Mouse (Mus musculus) embryonic facial prominence, embryonic 14.5 days (tissue): Measurements from ENCODE around the gene Hist1h2bg. TPM values are rescaled to one million over a fixed set of nuclear protein-coding genes. Genes with fewer than 3 reads are reported as not detected.
"Not testable (repeated sequence)": the region's sequence is repeated elsewhere in the genome, so short reads cannot be mapped to it uniquely, and the experiment has no call there.

Experiments
- ATAC-seq: fragments of 200-750 bp; cut with Nextera tagmentation; 2 replicates; pipeline ENCODE4 v1.8.0; 2017; ENCODE audit warnings: low read depth, moderate number of reproducible peaks, moderate TSS enrichment
- DNase-seq: peaks from one replicate; pipeline ENCODE4 v3.0.0-alpha.2; 2015; ENCODE audit warnings: low spot score
- H3K27ac ChIP-seq: fragments of 300-500 bp; sonication (generic); replicated peaks from 2 replicates; pipeline ENCODE4 v1.5.1; 2014; ENCODE audit warnings: low read depth, mild to moderate bottlenecking, low read length, moderate library complexity
- H3K27me3 ChIP-seq: fragments of 300-500 bp; sonication (generic); replicated peaks from 2 replicates; pipeline ENCODE4 v1.6.1; 2014; ENCODE audit warnings: low read length; ENCODE audit not compliant: control insufficient read depth, insufficient read depth
- H3K36me3 ChIP-seq: fragments of 300-500 bp; sonication (generic); 2 replicates; pipeline ENCODE4 v1.6.1; 2014; ENCODE audit warnings: low read length, mixed read lengths; ENCODE audit not compliant: control insufficient read depth, insufficient read depth
- H3K4me1 ChIP-seq: fragments of 300-500 bp; sonication (generic); 2 replicates; pipeline ENCODE4 v1.6.1; 2014; ENCODE audit warnings: antibody characterized with exemption, low read length; ENCODE audit not compliant: control insufficient read depth, insufficient read depth
- H3K4me2 ChIP-seq: fragments of 300-500 bp; sonication (generic); 2 replicates; pipeline ENCODE4 v1.6.1; 2014; ENCODE audit warnings: low read depth, mild to moderate bottlenecking, low read length, moderate library complexity, mixed read lengths
- H3K4me3 ChIP-seq: fragments of 300-500 bp; sonication (generic); 2 replicates; pipeline ENCODE4 v1.5.1; 2014; ENCODE audit warnings: low read depth, mild to moderate bottlenecking, low read length
- H3K9ac ChIP-seq: fragments of 300-500 bp; sonication (generic); 2 replicates; pipeline ENCODE4 v1.6.1; 2014; ENCODE audit warnings: low read depth, mild to moderate bottlenecking, low read length, moderate library complexity, mixed read lengths
- H3K9me3 ChIP-seq: fragments of 300-500 bp; sonication (generic); 2 replicates; pipeline ENCODE4 v1.6.1; 2016; ENCODE audit warnings: low read length; ENCODE audit not compliant: control insufficient read depth
- WGBS: fragments of 180-500 bp; shearing (Covaris S2); extraction: QIAGEN DNeasy Blood & Tissue Kit; methylation state at CpG from one replicate; pipeline ENCODE4 v1.1.7; 2014; 5-methylcytosine and 5-hydroxymethylcytosine counted together
- polyA plus RNA-seq: library from polyadenylated mRNA; unstranded; fragments of >200 nt; fragmentation: Nextera tagmentation; extraction: Ambion mirVana; gene quantifications from 2 replicates; pipeline ENCODE4 v1.2.1, GENCODE M21; 2014

The Hist1h2bg gene
- polyA plus RNA-seq, 1 experiment from 2014 or later, result 5.1 TPM

DNA sequence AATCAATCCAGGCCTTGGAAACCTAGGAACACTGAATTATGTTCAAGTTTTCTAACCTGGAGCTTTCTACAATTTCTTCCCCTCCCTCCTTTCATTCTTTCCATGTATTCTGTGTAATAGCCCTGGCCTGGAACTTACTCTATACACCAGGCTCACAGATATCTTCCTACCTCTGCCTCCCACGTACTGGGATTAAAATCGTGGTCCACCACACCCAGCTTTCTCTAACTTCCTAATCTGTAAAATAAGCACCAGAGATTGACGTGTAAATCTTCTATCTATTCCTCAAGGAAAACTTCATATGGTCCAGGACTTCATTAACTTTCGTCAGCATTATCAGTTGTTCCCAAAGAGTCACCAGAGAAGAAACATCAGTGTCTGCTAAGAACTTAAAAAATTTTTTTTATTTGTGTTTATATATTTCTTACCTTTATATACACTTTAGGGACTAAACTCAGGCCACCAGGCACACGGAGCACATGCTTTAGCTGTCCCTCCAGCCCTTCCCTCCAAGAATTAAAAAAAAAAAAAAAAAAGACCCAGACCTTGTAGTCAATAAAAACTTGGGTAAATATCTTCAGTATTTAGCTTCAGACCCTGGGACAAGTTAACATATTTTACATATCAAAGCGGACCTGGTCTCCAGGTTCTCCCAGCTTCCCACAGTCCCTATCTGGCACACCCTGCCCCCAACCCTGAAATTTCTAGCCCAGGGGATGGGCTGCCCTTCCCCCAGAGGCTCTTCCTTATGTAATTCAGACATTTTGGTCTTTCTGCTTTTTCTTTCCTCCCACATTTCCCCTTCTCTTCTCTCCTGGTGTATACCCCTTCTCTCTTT lies 11.2 kb downstream of the Hist1h2bg start:
- Histone ChIP-seq H3K9me3 (no peaks in the 10 kb centered on the region), H3K4me2 (peak overlapping the region; percentile 83), H3K36me3 (no peaks in the 10 kb centered on the region), H3K27ac (peak overlapping the region; percentile 96), H3K4me1 (peaks cover 27% of the 10 kb centered on the region; the same call in 1 of the 2 replicates), H3K9ac (peak overlapping the region; percentile 76), H3K4me3 (peak overlapping the region; percentile 45), H3K27me3 (no peaks in the 10 kb centered on the region)
- whole genome bisulfite sequencing, result 4% methylated on average over 6 of the region's 6 CpGs
- no peak for DNase-seq
- ATAC-seq, result no peak

GRCm38 (mm10) chr13:23583387-23584068 lies 12.3 kb downstream of the Hist1h2bg start:
- ATAC-seq, result no peak

DNA sequence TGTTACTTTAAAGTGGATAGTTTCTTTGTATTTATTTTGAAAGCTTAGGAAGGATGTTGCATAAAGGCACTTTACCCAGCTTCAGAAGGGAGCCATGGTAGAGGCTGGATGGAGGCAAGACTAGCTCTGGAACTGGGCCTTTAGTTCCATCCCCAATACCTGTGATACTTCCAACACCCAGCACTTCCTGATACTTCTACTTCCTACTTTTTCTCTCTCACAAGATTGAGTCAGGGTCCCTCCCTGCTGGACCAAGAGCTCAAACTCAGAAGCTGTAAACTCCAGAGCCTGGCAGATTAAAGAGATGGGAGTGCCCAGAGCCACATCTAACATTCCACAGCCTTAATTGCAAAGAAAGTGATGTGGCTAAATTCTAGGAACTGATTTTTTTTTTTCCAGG lies 13.1 kb downstream of the Hist1h2bg start:
- Histone ChIP-seq H3K9me3 (no peaks in the 10 kb centered on the region), H3K36me3 (no peaks in the 10 kb centered on the region), H3K27ac (peak overlapping the region; percentile 96), H3K4me3 (peak overlapping the region; percentile 45), H3K4me1 (peaks cover 27% of the 10 kb centered on the region; the same call in 1 of the 2 replicates), H3K9ac (peak overlapping the region; percentile 77), H3K27me3 (no peaks in the 10 kb centered on the region), H3K4me2 (peak overlapping the region; percentile 65)
- DNase-seq (peak; percentile 34), ATAC-seq (no peak)

More at GRCm38 (mm10) chr13:23583387-23584068, 12.3 kb downstream of the Hist1h2bg start:
- DNase-seq, result no peak
- Histone ChIP-seq H3K9ac (peak overlapping the region; percentile 8; the same call in 1 of the 2 replicates), H3K4me3 (no peak overlapping the region), H3K36me3 (no peaks in the 10 kb centered on the region), H3K9me3 (no peaks in the 10 kb centered on the region), H3K27me3 (no peaks in the 10 kb centered on the region), H3K4me1 (peaks cover 27% of the 10 kb centered on the region; the same call in 1 of the 2 replicates), H3K4me2 (peak overlapping the region; percentile 83; the same call in 1 of the 2 replicates), H3K27ac (peak overlapping the region; percentile 96)

- no peak for ATAC-seq
- Histone ChIP-seq H3K4me2 (peak overlapping the region; percentile 65), H3K36me3 (no peaks in the 10 kb centered on the region), H3K27ac (peak overlapping the region; percentile 96), H3K4me3 (peak overlapping the region; percentile 45), H3K9ac (peak overlapping the region; percentile 77), H3K27me3 (no peaks in the 10 kb centered on the region), H3K9me3 (no peaks in the 10 kb centered on the region), H3K4me1 (peaks cover 27% of the 10 kb centered on the region; the same call in 1 of the 2 replicates)
- under 1% methylated on average over 21 of the region's 21 CpGs for WGBS
- peak; percentile 86 for DNase-seq
Observed at GRCm38 (mm10) chr13:23585029-23585441, 13.8 kb downstream of the Hist1h2bg start.

GRCm38 (mm10) chr13:23585442-23586098 lies 14.4 kb downstream of the Hist1h2bg start:
- Histone ChIP-seq H3K27ac (peak overlapping the region; percentile 96), H3K9ac (peak overlapping the region; percentile 77), H3K4me1 (peaks cover 27% of the 10 kb centered on the region; the same call in 1 of the 2 replicates), H3K4me2 (peak overlapping the region; percentile 65), H3K4me3 (peak overlapping the region; percentile 45)
- DNase-seq, result peak; percentile 97
- under 1% methylated on average over 10 of the region's 36 CpGs for WGBS
- H3K36me3 ChIP-seq, H3K27me3 ChIP-seq, H3K9me3 ChIP-seq: not testable (repeated sequence)
- peak; percentile 89 for ATAC-seq

GRCm38 (mm10) chr13:23586099-23586939 lies 15.1 kb downstream of the Hist1h2bg start:
- no peak for ATAC-seq
- no peaks in the 10 kb centered on the region for H3K27me3 ChIP-seq
- peak overlapping the region; percentile 45 for H3K4me3 ChIP-seq
- 2% methylated on average over 21 of the region's 22 CpGs for WGBS
- H3K4me2 ChIP-seq, result peak overlapping the region; percentile 65
- H3K9ac ChIP-seq, result peak overlapping the region; percentile 66
- H3K36me3 ChIP-seq, result no peaks in the 10 kb centered on the region
- no peaks in the 10 kb centered on the region for H3K9me3 ChIP-seq
- peaks cover 23% of the 10 kb centered on the region; the same call in 1 of the 2 replicates for H3K4me1 ChIP-seq
- peak; percentile 24 for DNase-seq
- peak overlapping the region; percentile 93 for H3K27ac ChIP-seq

DNA sequence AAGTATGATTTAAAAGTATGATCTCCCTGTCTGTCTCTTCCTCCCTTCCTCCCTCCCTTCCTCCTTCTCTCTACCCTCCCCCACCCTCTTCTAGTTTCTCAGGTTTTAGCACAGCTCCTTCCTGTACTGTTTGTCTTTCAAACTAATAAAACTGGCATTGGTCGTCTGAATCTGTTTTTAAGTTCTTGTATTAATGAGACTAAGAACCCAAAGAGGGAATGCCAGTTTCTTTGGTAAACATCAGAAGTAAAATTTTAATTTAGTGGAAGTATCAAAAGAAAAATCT lies 15.7 kb downstream of the Hist1h2bg start:
- peak overlapping the region; percentile 66 for H3K9ac ChIP-seq
- DNase-seq, result no peak
- H3K9me3 ChIP-seq, result no peaks in the 10 kb centered on the region
- H3K4me1 ChIP-seq, result peaks cover 23% of the 10 kb centered on the region; the same call in 1 of the 2 replicates
- no peaks in the 10 kb centered on the region for H3K27me3 ChIP-seq
- H3K36me3 ChIP-seq, result no peaks in the 10 kb centered on the region
- peak overlapping the region; percentile 65 for H3K4me2 ChIP-seq
- peak overlapping the region; percentile 45 for H3K4me3 ChIP-seq
- H3K27ac ChIP-seq, result peak overlapping the region; percentile 93
- WGBS, result 6% methylated on average over 1 of the region's 1 CpGs
- no peak for ATAC-seq

GRCm38 (mm10) chr13:23591206-23591605 lies 20.0 kb downstream of the Hist1h2bg start:
- no peak for ATAC-seq
- H3K27me3 ChIP-seq, result no peaks in the 10 kb centered on the region
- no peak overlapping the region for H3K27ac ChIP-seq
- H3K9me3 ChIP-seq, result no peaks in the 10 kb centered on the region
- H3K9ac ChIP-seq, result no peak overlapping the region
- 94% methylated on average over 7 of the region's 7 CpGs for WGBS
- H3K36me3 ChIP-seq, result no peaks in the 10 kb centered on the region
- H3K4me2 ChIP-seq, result no peak overlapping the region
- 0 out of 2 replicates have a peak, but pooled peaks cover 5% of the 10 kb centered on the region for H3K4me1 ChIP-seq
- no peak overlapping the region for H3K4me3 ChIP-seq
- no peak for DNase-seq
